Mouse (Mus musculus): ENCODE measurements around the gene Numb. TPM values are rescaled to one million over a fixed set of nuclear protein-coding genes. Genes with fewer than 3 reads are reported as not detected.
A peak's percentile ranks its signal among the peaks of the same experiment; 100 is the strongest.
"Not testable (repeated sequence)": the region's sequence is repeated elsewhere in the genome, so short reads cannot be mapped to it uniquely, and the experiment has no call there.

Gene Numb
- polyA plus RNA-seq, 1 experiment from 2014 or later = 19.9 TPM

DNA sequence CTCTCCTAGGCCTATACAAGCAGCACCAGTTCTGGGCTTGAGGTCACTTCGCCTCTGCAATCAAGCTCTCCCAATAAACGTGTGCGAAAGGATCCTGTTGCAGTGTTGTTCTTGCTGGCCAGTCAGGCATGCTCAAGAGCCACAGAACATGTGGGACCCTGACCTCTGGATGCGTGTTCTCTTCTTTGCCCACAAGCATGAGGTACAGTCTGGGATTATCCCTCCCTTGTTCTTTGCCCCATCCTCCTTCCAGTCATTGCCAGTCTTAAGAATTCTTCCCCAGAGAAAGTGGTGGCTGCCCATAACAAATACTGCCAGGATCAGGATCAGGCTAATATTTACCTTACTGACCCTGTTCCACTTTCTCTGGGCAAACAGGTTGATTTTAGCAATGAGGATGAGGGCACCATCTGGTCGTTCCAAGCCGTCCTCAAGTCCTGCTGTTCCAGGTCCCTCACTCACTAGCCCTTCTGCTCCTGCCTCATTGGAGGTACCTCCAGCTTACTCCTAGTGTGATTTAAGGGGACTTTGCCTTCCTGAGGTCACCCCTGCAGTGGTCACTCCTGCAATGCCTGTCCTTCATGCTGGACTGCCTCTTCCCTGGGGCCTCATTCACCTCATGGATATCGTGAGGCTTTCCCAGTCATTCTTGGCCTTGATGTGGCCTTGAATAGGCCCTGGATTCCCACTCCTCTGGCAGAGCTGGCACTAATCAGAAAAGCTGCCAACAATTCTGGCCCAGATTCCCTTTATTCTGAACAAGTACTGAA is 36.0 kb downstream of the Numb start:
- 88% methylated on average over 7 of the region's 7 CpGs for WGBS
- ATAC-seq (ENCODE audit: low FRiP score, low TSS enrichment) (no peak), DNase-seq (ENCODE audit: low spot score) (no peak)
- H3K4me1 ChIP-seq (replicated peaks; ENCODE audit: control insufficient read depth, insufficient read depth) = no peaks in the 10 kb centered on the region
- no peaks in the 10 kb centered on the region; the same call in 1 of the 2 replicates for H3K36me3 ChIP-seq (ENCODE audit: control insufficient read depth, insufficient read depth, low read length)
- H3K9me3 ChIP-seq (ENCODE audit: control insufficient read depth, low read length) = no peaks in the 10 kb centered on the region
- no peak overlapping the region for H3K27ac ChIP-seq (replicated peaks)
- no peak overlapping the region for H3K9ac ChIP-seq (ENCODE audit: low read length)
- H3K4me2 ChIP-seq (replicated peaks; ENCODE audit: low read depth) = no peak overlapping the region
- H3K4me3 ChIP-seq (ENCODE audit: low read depth, low read length) = no peak overlapping the region
- no peak for TF ChIP-seq EP300 (optimal IDR thresholded peaks at IDR 0.05)
- TF ChIP-seq CTCF (IDR thresholded peaks at IDR 0.05; ENCODE audit: low read depth) = no peak
- no peaks in the 10 kb centered on the region for H3K27me3 ChIP-seq (ENCODE audit: control insufficient read depth, insufficient read depth, low read length)

DNA sequence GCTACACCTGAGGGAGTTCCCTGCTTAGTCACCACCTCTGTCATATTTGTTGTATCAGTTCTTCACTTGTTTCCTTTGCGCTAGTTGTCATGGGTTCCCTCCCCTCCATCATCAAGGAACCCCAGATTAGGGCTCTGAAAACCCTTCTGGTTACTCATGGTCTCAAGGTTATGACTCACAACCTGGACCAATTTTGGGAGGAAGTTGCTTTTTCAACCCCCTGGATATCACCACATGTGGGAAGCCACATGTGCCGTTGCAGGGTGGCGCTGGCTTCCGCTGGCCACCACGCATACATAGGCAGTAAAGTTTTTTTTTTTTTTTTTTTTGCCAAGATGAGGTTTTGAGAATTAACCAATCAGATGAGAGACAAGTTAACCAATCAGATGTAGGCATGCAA is 36.7 kb downstream of the Numb start:
- not testable (repeated sequence) for H3K36me3 ChIP-seq (ENCODE audit: control insufficient read depth, insufficient read depth, low read length); H3K4me2 ChIP-seq (replicated peaks; ENCODE audit: low read depth); H3K9ac ChIP-seq (ENCODE audit: low read length); H3K9me3 ChIP-seq (ENCODE audit: control insufficient read depth, low read length); DNase-seq (ENCODE audit: low spot score); H3K27ac ChIP-seq (replicated peaks); H3K27me3 ChIP-seq (ENCODE audit: control insufficient read depth, insufficient read depth, low read length); H3K4me1 ChIP-seq (replicated peaks; ENCODE audit: control insufficient read depth, insufficient read depth); H3K4me3 ChIP-seq (ENCODE audit: low read depth, low read length)
- WGBS = 98% methylated on average over 5 of the region's 5 CpGs
- ATAC-seq (ENCODE audit: low FRiP score, low TSS enrichment) = 0 out of 2 replicates have a peak, but pooled peaks have one; percentile 18

DNA sequence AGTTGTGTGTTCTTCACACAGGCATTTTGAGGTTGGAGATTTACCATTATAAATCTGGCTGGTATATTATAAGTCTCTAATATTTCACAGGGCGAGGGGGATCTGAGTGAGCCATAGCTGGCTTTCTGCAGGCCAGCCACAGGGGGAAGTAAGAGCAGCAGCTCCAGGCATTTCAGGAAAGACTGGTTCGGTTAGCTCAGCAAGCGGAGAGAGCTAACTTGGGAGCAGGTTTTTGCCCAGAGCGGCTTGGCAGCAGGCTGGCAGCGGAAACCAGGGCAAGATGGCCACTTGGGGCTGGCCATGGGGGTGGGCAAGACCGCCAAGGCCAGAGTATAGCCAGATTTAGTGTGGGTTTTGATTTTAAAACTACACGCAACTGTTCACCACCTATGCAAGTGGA is 39.2 kb downstream of the Numb start:
- H3K9ac ChIP-seq (ENCODE audit: low read length) = no peak overlapping the region
- H3K27ac ChIP-seq (replicated peaks) = peak overlapping the region; percentile 58
- no peak overlapping the region for H3K4me2 ChIP-seq (replicated peaks; ENCODE audit: low read depth)
- 65% methylated on average over 7 of the region's 7 CpGs for WGBS
- no peak overlapping the region for H3K4me3 ChIP-seq (ENCODE audit: low read depth, low read length)
- no peaks in the 10 kb centered on the region for H3K9me3 ChIP-seq (ENCODE audit: control insufficient read depth, low read length)
- H3K4me1 ChIP-seq (replicated peaks; ENCODE audit: control insufficient read depth, insufficient read depth) = no peaks in the 10 kb centered on the region
- no peaks in the 10 kb centered on the region for H3K36me3 ChIP-seq (ENCODE audit: control insufficient read depth, insufficient read depth, low read length)
- TF ChIP-seq EP300 (optimal IDR thresholded peaks at IDR 0.05) (no peak), CTCF (IDR thresholded peaks at IDR 0.05; ENCODE audit: low read depth) (peak; percentile 10; the same call in 1 of the 2 replicates)
- DNase-seq (ENCODE audit: low spot score) = peak; percentile 54
- no peaks in the 10 kb centered on the region for H3K27me3 ChIP-seq (ENCODE audit: control insufficient read depth, insufficient read depth, low read length)
- no peak for ATAC-seq (ENCODE audit: low FRiP score, low TSS enrichment)

DNA sequence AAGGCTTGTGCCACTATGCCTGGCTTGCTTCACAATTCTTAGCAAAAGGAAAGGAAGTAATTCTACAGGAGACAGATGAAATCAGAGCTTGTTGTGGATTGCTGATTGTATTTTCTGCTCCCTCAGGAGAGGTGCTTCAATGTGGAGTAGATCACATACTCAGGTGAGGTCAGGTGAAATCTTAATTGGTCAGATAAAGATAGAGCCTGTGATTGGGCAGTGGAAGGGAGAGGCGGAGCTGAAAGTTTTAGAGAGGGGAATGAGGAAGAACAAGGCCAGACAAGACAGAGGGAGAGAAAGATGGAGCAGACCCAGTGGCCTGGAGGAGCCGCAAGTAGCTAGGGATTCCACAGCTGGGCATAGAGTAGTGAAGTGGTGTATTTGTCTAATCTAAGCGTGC is 39.6 kb downstream of the Numb start:
- no peaks in the 10 kb centered on the region for H3K27me3 ChIP-seq (ENCODE audit: control insufficient read depth, insufficient read depth, low read length)
- H3K9me3 ChIP-seq (ENCODE audit: control insufficient read depth, low read length) = no peaks in the 10 kb centered on the region
- ATAC-seq (ENCODE audit: low FRiP score, low TSS enrichment) (no peak; the same call in 1 of the 2 replicates), DNase-seq (ENCODE audit: low spot score) (no peak)
- no peaks in the 10 kb centered on the region for H3K36me3 ChIP-seq (ENCODE audit: control insufficient read depth, insufficient read depth, low read length)
- H3K4me1 ChIP-seq (replicated peaks; ENCODE audit: control insufficient read depth, insufficient read depth) = no peaks in the 10 kb centered on the region
- no peak overlapping the region for H3K9ac ChIP-seq (ENCODE audit: low read length)
- no peak for TF ChIP-seq EP300 (optimal IDR thresholded peaks at IDR 0.05)
- TF ChIP-seq CTCF (IDR thresholded peaks at IDR 0.05; ENCODE audit: low read depth) = no peak
- H3K4me2 ChIP-seq (replicated peaks; ENCODE audit: low read depth) = no peak overlapping the region
- H3K4me3 ChIP-seq (ENCODE audit: low read depth, low read length) = no peak overlapping the region
- H3K27ac ChIP-seq (replicated peaks) = peak overlapping the region; percentile 58
- WGBS = 92% methylated on average over 3 of the region's 3 CpGs

DNA sequence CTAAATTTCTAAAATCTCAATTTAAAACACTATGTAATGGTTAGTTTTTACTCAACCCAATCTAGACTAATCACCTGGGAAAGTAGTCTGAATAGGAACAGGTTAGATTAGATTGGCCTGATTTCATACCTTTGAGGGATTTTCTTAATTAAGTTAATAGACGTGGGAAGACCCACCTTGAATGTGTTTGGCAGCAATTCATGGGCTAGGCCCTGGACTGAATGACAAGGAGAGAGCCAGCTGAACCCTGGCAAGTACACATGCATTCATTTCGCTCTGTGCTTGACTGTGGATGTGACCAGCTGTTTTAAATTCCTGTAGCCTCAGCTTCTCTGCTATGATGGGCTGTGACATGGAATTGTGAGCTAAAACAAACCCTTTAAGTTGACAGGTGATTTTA is 40.8 kb downstream of the Numb start:
- no peak overlapping the region for H3K27ac ChIP-seq (replicated peaks)
- 57% methylated on average over 2 of the region's 2 CpGs for WGBS

GRCm38 (mm10) chr12:83875097-83875496 is 46.6 kb downstream of the Numb start:
- Histone ChIP-seq H3K9me3 (ENCODE audit: control insufficient read depth, low read length) (no peaks in the 10 kb centered on the region), H3K36me3 (ENCODE audit: control insufficient read depth, insufficient read depth, low read length) (peaks cover 2% of the 10 kb centered on the region), H3K4me1 (replicated peaks; ENCODE audit: control insufficient read depth, insufficient read depth) (no peaks in the 10 kb centered on the region), H3K27ac (replicated peaks) (no peak overlapping the region), H3K4me3 (ENCODE audit: low read depth, low read length) (no peak overlapping the region), H3K9ac (ENCODE audit: low read length) (no peak overlapping the region), H3K4me2 (replicated peaks; ENCODE audit: low read depth) (no peak overlapping the region), H3K27me3 (ENCODE audit: control insufficient read depth, insufficient read depth, low read length) (no peaks in the 10 kb centered on the region)
- TF ChIP-seq CTCF (IDR thresholded peaks at IDR 0.05; ENCODE audit: low read depth) = no peak
- no peak for TF ChIP-seq EP300 (optimal IDR thresholded peaks at IDR 0.05)
- no peak for DNase-seq (ENCODE audit: low spot score)
- ATAC-seq (ENCODE audit: low FRiP score, low TSS enrichment) = no peak
- WGBS = 98% methylated on average over 2 of the region's 2 CpGs

More for the DNA sequence above, 40.8 kb downstream of the Numb start:
- Histone ChIP-seq H3K4me1 (replicated peaks; ENCODE audit: control insufficient read depth, insufficient read depth) (no peaks in the 10 kb centered on the region), H3K27me3 (ENCODE audit: control insufficient read depth, insufficient read depth, low read length) (no peaks in the 10 kb centered on the region), H3K36me3 (ENCODE audit: control insufficient read depth, insufficient read depth, low read length) (no peaks in the 10 kb centered on the region; the same call in 1 of the 2 replicates), H3K9ac (ENCODE audit: low read length) (no peak overlapping the region), H3K9me3 (ENCODE audit: control insufficient read depth, low read length) (no peaks in the 10 kb centered on the region), H3K4me2 (replicated peaks; ENCODE audit: low read depth) (no peak overlapping the region), H3K4me3 (ENCODE audit: low read depth, low read length) (no peak overlapping the region)
- DNase-seq (ENCODE audit: low spot score) = no peak
- no peak for ATAC-seq (ENCODE audit: low FRiP score, low TSS enrichment)
- TF ChIP-seq CTCF (IDR thresholded peaks at IDR 0.05; ENCODE audit: low read depth) = no peak
- no peak for TF ChIP-seq EP300 (optimal IDR thresholded peaks at IDR 0.05)

Measured in stomach, postnatal 0 days (tissue).